Mouse (Mus musculus) forebrain, postnatal 0 days (tissue): ENCODE measurements at regions not wholly inside any gene's neighbourhood (a gene's known extent, or its start where the extent isn't known, plus 50 kb on each side); places are given as distances from the start of the nearest gene placed in this dataset.

Source experiments
- ATAC-seq: fragments of 200-750 bp; cut with Nextera tagmentation; 2 replicates; pipeline ENCODE4 v1.8.0; 2017; ENCODE audit warnings: mild to moderate bottlenecking, moderate library complexity
- DNase-seq: peaks from one replicate; pipeline ENCODE4 v3.0.0-alpha.2; 2015
- H3K27ac ChIP-seq: fragments of 300-500 bp; sonication (generic); 2 replicates; pipeline ENCODE4 v1.5.1; 2014; ENCODE audit warnings: low read depth, mild to moderate bottlenecking, antibody characterized with exemption, low read length, moderate library complexity, mixed read lengths
- H3K27me3 ChIP-seq: fragments of 300-500 bp; sonication (generic); 2 replicates; pipeline ENCODE4 v1.6.1; 2014; ENCODE audit warnings: mild to moderate bottlenecking, low read length, mixed read lengths; ENCODE audit not compliant: insufficient read depth
- H3K36me3 ChIP-seq: fragments of 300-500 bp; sonication (generic); 2 replicates; pipeline ENCODE4 v1.6.1; 2014; ENCODE audit warnings: mild to moderate bottlenecking, moderate library complexity; ENCODE audit not compliant: insufficient read depth
- H3K4me1 ChIP-seq: fragments of 300-500 bp; sonication (generic); 2 replicates; pipeline ENCODE4 v1.6.1; 2014; ENCODE audit warnings: antibody characterized with exemption; ENCODE audit not compliant: insufficient read depth
- H3K4me2 ChIP-seq: fragments of 300-500 bp; sonication (generic); 2 replicates; pipeline ENCODE4 v1.6.1; 2014; ENCODE audit warnings: low read depth, mild to moderate bottlenecking, moderate library complexity
- H3K4me3 ChIP-seq: fragments of 300-500 bp; sonication (generic); 2 replicates; pipeline ENCODE4 v1.5.1; 2014; ENCODE audit warnings: low read depth, low read length, mixed read lengths
- H3K9ac ChIP-seq: fragments of 300-500 bp; sonication (generic); 2 replicates; pipeline ENCODE4 v1.6.1; 2014; ENCODE audit warnings: mild to moderate bottlenecking
- H3K9me3 ChIP-seq: fragments of 300-500 bp; sonication (generic); 2 replicates; pipeline ENCODE4 v1.6.1; 2016; ENCODE audit warnings: low read length
- CTCF ChIP-seq: sonication (generic); IDR thresholded peaks from 2 replicates; pipeline ENCODE4 v1.5.1; 2016; ENCODE audit warnings: antibody characterized with exemption, control low read depth, low read depth
- WGBS: fragments of 180-500 bp; shearing (Covaris S2); extraction: QIAGEN DNeasy Blood & Tissue Kit; methylation state at CpG from one replicate; pipeline ENCODE4 v1.1.7; 2014; 5-methylcytosine and 5-hydroxymethylcytosine counted together

GRCm38 (mm10) chr17:64492614-64493269, 107.8 kb upstream of the Man2a1 start:
- no peaks in the 10 kb centered on the region for H3K9me3 ChIP-seq

DNA sequence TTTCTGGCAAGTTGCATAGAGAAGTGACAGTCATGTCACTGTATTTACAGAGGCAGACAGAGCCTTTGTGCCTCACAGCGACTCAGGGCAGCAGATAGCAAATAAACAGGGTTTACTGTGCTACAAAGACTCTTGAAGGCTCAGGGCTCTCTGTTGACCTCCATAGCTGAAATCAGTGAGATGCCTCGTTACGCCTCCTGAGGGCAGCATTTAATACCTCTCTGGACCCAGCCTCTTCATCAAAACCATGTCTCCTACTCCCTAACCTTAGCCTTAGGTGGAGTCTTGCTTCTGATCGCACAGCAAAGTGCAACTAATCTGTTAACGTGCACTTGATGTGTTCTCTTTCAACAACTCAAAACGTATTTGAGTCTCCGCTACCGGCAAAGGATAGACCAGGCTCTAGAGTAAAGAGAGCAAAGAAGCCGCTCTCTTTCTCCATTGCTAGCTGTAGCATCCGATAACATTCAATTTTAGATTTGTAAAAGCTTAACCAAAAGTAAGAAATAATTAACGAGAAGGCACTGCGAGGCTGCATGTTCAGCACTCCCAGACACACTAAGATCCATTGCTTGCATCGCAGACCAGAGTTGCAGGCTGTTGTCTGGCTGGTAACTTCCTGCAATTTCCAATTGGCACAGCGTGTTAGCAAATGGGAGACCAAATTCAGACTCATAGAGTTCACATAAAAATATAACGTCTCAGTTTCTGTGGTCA, 101.1 kb upstream of the Man2a1 start:
- Histone ChIP-seq H3K27me3 (no peaks in the 10 kb centered on the region), H3K4me1 (no peaks in the 10 kb centered on the region), H3K27ac (no peak overlapping the region), H3K36me3 (no peaks in the 10 kb centered on the region), H3K9ac (no peak overlapping the region), H3K4me3 (no peak overlapping the region), H3K4me2 (no peak overlapping the region), H3K9me3 (no peaks in the 10 kb centered on the region)
- no peak for ATAC-seq
- peak; percentile 49 for TF ChIP-seq CTCF
- 56% methylated on average over 15 of the region's 15 CpGs for WGBS
- DNase-seq: no peak

More at GRCm38 (mm10) chr17:64492614-64493269, 107.8 kb upstream of the Man2a1 start:
- Histone ChIP-seq H3K4me2 (no peak overlapping the region), H3K9ac (no peak overlapping the region), H3K27ac (no peak overlapping the region), H3K36me3 (no peaks in the 10 kb centered on the region), H3K4me3 (no peak overlapping the region), H3K27me3 (no peaks in the 10 kb centered on the region), H3K4me1 (no peaks in the 10 kb centered on the region)
- TF ChIP-seq CTCF: peak; percentile 37; the same call in 1 of the 2 replicates
- WGBS: 59% methylated on average over 7 of the region's 9 CpGs
- no peak for DNase-seq
- ATAC-seq: no peak

DNA sequence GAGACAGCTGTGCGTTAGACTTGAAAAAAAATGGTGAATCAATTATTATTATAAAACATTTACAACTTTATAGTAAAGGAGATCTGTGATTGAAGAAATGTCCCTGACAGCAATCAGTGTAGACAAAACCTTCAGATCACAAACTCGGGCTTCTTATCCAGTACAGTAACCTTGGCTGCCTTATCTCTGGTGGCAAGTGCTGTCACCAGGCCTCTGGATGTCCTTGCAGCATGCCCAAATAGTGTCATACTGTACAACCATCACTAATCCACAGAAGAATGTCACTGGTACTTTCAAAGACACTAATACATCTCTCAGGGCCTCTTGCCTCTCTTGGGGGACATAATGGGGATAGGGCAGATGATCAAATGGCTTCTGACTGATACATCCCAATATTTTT, 98.2 kb upstream of the Man2a1 start:
- no peaks in the 10 kb centered on the region for H3K9me3 ChIP-seq
- H3K36me3 ChIP-seq: no peaks in the 10 kb centered on the region
- 93% methylated on average over 2 of the region's 2 CpGs for WGBS
- no peak overlapping the region for H3K4me2 ChIP-seq
- no peak overlapping the region for H3K4me3 ChIP-seq
- H3K27me3 ChIP-seq: no peaks in the 10 kb centered on the region
- TF ChIP-seq CTCF: no peak
- no peak for DNase-seq
- no peaks in the 10 kb centered on the region for H3K4me1 ChIP-seq
- H3K27ac ChIP-seq: no peak overlapping the region
- no peak for ATAC-seq
- no peak overlapping the region for H3K9ac ChIP-seq

DNA sequence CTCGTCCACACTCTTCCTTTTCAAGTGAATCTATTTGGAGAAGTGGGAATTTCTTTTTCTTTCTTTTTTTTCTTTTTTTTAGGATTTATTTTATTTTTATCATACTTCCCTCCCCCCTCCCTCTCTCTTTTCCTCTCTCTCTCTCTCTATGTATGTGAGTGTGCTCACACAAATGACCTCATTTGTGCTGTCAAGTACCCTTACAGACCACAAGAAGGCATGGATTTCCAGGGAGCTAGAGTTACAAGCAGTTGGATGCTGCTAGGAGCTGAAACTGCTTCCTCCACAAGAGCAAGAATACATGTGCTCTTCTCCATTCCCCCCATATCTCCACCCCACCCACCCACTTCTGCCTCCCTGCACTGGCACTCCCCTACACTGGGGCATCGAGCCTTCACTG, 94.6 kb upstream of the Man2a1 start:
- Histone ChIP-seq H3K9ac (no peak overlapping the region), H3K4me1 (no peaks in the 10 kb centered on the region), H3K9me3 (no peaks in the 10 kb centered on the region), H3K27ac (no peak overlapping the region), H3K4me3 (no peak overlapping the region), H3K36me3 (no peaks in the 10 kb centered on the region), H3K27me3 (no peaks in the 10 kb centered on the region), H3K4me2 (no peak overlapping the region)
- 72% methylated on average over 2 of the region's 2 CpGs for WGBS
- no peak for ATAC-seq
- no peak for TF ChIP-seq CTCF
- DNase-seq: no peak

DNA sequence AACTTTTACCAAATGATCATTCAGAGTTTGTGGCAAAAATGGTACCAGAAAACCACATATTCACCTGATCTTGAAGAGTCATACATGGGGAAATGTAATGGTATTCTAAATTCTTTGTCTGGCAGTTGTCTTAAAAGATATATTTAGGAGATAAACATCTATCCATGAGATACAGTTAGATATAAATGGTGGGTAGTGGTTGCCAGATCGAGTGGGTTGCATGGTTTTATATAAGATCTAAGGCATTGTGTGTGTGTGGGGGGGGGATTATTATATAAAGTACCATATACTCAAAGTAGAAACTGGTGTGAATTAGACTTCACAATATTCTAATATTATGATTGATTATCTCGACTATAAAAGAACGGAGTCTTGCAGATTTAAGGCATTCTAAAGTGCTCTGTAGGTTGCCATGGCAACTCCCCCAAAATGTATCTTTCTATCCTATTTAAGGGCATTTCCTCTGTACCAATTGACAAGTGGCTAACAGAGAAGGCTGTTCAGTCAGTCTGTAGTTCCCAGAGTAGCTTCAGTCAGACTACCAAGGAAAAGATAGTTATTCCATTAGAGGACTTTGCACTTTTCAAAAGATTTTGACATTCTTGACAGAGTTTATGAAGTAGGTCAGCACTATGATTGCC, 89.3 kb upstream of the Man2a1 start:
- Histone ChIP-seq H3K36me3 (no peaks in the 10 kb centered on the region), H3K9ac (no peak overlapping the region), H3K4me1 (no peaks in the 10 kb centered on the region), H3K27me3 (no peaks in the 10 kb centered on the region), H3K27ac (no peak overlapping the region), H3K4me3 (no peak overlapping the region), H3K4me2 (no peak overlapping the region), H3K9me3 (no peaks in the 10 kb centered on the region)
- DNase-seq: peak; percentile 57
- WGBS: 63% methylated on average over 3 of the region's 3 CpGs
- no peak for TF ChIP-seq CTCF
- peak; percentile 72; the same call in 1 of the 2 replicates for ATAC-seq

DNA sequence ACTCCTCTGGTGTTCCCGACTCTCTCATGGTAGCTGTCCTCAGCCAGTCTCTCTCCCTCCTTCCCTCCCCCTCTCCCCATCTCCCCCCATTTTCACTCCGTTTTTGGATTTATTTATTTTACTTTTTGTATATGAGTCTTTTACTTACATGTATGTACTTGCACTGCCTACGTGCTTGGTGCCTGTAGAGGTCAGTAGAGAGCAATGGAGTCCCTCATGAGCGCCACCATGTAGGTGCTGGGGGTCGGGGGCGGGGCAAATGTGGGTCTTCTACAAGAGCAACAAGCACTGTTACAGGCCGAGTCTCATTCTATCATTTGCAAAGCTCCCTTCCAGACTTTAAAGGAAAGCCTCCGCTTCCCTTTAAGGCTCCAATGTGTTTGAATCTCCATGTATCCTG, 78.3 kb upstream of the Man2a1 start:
- ATAC-seq: no peak
- H3K27ac ChIP-seq: no peak overlapping the region
- H3K9ac ChIP-seq: no peak overlapping the region
- no peak overlapping the region for H3K4me2 ChIP-seq
- no peaks in the 10 kb centered on the region for H3K27me3 ChIP-seq
- no peaks in the 10 kb centered on the region for H3K36me3 ChIP-seq
- no peak overlapping the region for H3K4me3 ChIP-seq
- TF ChIP-seq CTCF: 0 out of 2 replicates have a peak, but pooled peaks have one; percentile 27
- WGBS: 72% methylated on average over 8 of the region's 8 CpGs
- DNase-seq: no peak
- no peaks in the 10 kb centered on the region for H3K9me3 ChIP-seq
- no peaks in the 10 kb centered on the region for H3K4me1 ChIP-seq

DNA sequence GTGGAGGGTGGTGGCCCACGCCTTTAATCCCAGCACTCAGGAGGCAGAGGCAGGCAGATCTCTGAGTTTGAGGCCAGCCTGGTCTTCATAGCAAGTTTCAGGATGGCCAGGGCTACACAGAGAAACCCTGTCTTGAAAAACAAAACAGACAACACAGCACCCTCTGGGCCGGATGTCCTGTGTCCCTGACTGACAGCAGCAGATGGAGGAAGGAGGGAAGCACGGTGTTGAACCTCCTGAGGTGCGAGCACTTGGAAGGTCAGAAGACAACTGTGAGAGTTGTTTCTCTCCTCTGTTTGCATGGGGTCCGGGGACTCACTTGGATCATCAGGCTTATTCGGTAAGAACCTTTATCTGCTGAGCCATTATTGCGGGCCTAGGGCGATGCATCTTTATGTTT, 76.6 kb upstream of the Man2a1 start:
- no peak overlapping the region for H3K9ac ChIP-seq
- TF ChIP-seq CTCF: no peak
- no peaks in the 10 kb centered on the region for H3K27me3 ChIP-seq
- H3K36me3 ChIP-seq: no peaks in the 10 kb centered on the region
- H3K9me3 ChIP-seq: no peaks in the 10 kb centered on the region
- ATAC-seq: no peak
- no peak overlapping the region for H3K4me3 ChIP-seq
- WGBS: 93% methylated on average over 8 of the region's 8 CpGs
- no peaks in the 10 kb centered on the region for H3K4me1 ChIP-seq
- no peak overlapping the region for H3K27ac ChIP-seq
- no peak overlapping the region for H3K4me2 ChIP-seq
- no peak for DNase-seq
